Mouse (Mus musculus) small intestine, adult 10 weeks (tissue): Measurements from ENCODE around the gene Card6. TPM values are rescaled to one million over a fixed set of nuclear protein-coding genes. Genes with fewer than 3 reads are reported as not detected.

ENCODE experiments used
- polyA plus RNA-seq: library from polyadenylated mRNA; stranded (reverse); fragments of 350-450 nt; fragmentation: Illumina TruSeq; extraction: RNeasy Lipid Tissue Mini Kit (QIAGEN cat#74804); gene quantifications from one replicate; pipeline ENCODE4 v1.2.3, GENCODE M21; 2014; ENCODE audit warnings: low replicate concordance

The Card6 gene
- polyA plus RNA-seq, result 10.5 TPM

DNA sequence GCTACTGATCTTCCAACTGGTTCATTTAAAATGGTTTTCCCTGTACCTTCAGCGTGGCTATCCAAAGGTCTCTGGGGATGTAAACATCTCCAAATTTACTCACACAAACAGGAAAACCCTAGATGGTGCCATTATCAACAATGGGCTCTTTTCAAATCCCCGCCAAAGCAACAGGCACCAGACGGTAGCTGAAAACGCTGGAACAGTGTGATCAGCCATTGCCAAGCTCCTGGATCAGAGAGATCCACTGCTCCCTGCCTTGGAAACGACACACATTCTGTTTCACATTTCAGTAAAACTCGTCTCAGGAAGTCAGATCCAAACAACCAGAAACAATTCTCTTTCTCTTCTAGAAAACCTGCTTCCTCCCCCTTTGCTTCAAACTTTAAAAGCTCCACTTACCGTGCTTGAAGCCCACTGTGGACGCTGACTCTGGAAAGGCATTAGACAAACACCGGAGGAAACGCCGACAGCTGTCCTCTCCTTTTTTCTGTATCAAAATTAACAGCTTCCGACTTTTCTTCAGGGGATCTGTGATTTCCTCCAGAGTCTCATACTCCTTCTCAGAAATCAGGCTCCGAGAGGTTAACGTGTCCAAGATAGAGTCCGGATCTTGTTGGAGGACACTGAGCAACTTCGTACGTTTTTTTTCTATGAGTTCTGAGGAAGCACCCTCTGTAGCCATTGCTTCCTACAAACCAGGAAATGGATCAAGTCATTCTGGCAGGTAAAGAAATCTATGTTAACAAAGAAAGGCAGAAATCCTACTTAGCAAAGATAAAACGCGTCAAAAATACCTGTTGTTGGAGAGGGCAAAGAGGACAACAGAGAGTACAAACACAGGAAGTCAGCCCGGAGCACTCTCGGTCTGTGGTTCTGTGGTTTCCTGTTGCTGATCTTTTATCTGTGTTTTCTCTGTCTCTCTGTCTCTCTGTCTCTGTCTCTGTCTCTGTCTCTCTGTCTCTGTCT lies at the start of gene Card6:
Gene Card6 (minus strand): TSS at position 854 of the 969 bp plus-strand sequence.

DNA sequence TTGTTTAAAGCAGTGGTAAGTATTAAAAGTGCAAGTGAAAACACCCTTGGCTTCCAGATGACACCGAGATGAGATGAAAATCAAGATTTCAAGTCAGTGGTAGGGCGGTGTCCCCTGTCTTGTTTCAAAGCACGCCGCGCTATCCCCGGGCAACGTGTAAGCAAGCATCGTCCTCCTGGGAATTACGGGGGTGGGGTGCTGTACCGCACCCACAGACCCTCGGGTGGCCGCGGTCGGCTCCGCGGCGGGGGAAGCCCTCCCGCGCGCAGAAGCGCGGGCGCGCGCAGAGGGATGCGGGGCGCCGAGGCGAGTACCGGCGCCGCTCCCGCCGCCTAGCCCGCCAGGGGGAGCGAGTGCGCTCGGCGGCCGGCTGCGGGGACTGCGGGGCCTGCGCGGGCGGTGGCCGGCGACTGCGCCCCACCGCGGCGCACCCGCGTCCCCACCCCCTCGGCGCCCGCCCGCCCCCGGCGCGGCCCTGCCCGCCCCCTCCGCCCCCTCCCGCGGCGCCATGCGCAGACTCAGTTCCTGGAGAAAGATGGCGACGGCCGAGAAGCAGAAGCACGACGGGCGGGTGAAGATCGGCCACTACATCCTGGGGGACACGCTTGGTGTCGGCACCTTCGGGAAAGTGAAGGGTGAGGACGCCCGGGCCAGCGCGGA lies 35.2 kb upstream of the Card6 start, which contains the start of gene Prkaa1:
Gene Prkaa1 (plus strand): TSS at position 501 of the 660 bp plus-strand sequence.

DNA sequence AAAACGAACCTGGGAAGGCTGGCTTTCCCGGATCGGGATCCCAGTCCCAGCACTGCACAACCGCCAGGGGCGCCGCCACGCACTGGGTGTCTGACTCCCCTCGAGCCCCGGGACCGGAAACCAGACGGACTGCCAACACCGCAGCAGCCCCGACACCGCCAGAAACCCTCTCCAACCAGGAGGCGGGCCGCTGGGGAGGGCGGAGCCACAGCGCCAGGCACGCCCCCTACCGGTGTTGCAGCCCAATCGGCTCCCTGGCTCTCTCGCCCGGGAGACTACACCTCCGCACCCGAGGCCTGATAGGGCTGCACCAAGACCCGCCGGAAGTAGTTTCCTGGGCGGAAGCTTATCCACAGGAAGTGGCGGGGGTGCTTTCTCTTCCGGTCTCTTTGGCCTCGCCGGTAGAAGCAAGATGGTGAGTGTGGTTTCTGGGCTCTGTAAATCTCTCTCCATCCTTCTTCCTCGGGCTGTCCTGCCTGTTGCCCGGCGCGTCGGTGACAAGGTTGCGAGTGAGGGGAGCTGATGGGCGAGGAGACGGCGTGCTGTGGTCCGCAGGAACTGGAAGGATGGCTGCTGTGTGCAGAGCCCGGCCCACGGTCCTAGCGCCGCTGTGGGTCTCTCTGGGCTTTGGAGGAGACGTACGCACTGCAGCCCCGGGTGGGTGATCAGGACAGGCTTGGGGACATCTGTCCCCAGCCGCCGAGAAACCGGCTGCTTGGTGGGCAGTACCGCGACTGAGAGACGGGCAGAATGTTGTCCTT lies 8.1 kb upstream of the Card6 start, which contains the start of gene Rpl37:
Gene Rpl37 (plus strand): TSS at position 376 of the 761 bp plus-strand sequence.

DNA sequence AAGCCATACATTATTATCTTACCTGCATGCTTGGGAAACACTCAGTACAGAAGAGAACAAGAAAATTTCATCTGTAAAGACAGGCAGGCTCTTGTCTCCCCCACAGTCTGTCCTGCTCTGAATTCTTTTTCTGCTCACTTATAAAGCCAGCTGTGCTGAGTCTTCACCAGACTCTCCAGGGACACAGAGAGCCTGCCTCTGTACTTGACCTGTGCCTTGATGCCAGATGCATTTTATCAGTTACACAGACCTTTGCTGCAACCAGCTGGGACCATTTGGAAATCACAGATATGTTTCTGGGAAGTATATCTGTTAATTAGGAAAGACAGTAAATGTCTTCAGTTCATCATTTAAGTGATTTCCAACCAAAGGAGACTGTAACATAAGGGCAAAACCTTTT lies 44.7 kb downstream of the Card6 start, which contains the start of gene C7:
Gene C7 (minus strand): TSS at position 106 of the 400 bp plus-strand sequence.

Other genes starting within 250 kb of the Card6 start
- gene Mroh2b, start 209.8 kb downstream of the Card6 start, polyA plus RNA-seq, result not detected
- 1.2 TPM for gene C7, start 44.8 kb downstream of the Card6 start, polyA plus RNA-seq
- gene Rpl37, start 8.1 kb upstream of the Card6 start, polyA plus RNA-seq, result 6.1 TPM
- 51.6 TPM for gene Prkaa1, start 35.3 kb upstream of the Card6 start, polyA plus RNA-seq
- 37.5 TPM for gene Ttc33, start 77.0 kb upstream of the Card6 start, polyA plus RNA-seq
- 22.0 TPM for gene Ptger4, start 135.6 kb upstream of the Card6 start, polyA plus RNA-seq